Mouse (Mus musculus): ENCODE measurements around the gene Odf4. TPM values are rescaled to one million over a fixed set of nuclear protein-coding genes. Genes with fewer than 3 reads are reported as not detected.
"Not testable (repeated sequence)": the region's sequence is repeated elsewhere in the genome, so short reads cannot be mapped to it uniquely, and the experiment has no call there.

The Odf4 gene
- polyA plus RNA-seq, 1 experiment from 2014 or later: not detected

- WGBS: 57% methylated on average over 4 of the region's 4 CpGs
- H3K9ac ChIP-seq (ENCODE audit: low read length): peak overlapping the region; percentile 80
- peak overlapping the region; percentile 63 for H3K4me2 ChIP-seq (ENCODE audit: low read length)
- peaks cover 2% of the 10 kb centered on the region; the same call in 1 of the 2 replicates for H3K4me1 ChIP-seq (ENCODE audit: control insufficient read depth, insufficient read depth, low read length)
- H3K27me3 ChIP-seq (replicated peaks; ENCODE audit: control insufficient read depth, insufficient read depth, low read length): no peaks in the 10 kb centered on the region
- H3K36me3 ChIP-seq (ENCODE audit: control insufficient read depth, insufficient read depth, low read length): no peaks in the 10 kb centered on the region
- no peaks in the 10 kb centered on the region for H3K9me3 ChIP-seq (replicated peaks; ENCODE audit: control insufficient read depth, low read length)
- no peak overlapping the region for H3K27ac ChIP-seq (ENCODE audit: low read depth, low read length)
- ATAC-seq (no peak), DNase-seq (ENCODE audit: low spot score) (no peak)
- peak overlapping the region; percentile 43 for H3K4me3 ChIP-seq (ENCODE audit: low read depth, low read length)
Measured at GRCm38 (mm10) chr11:68940516-68940915, 13.6 kb upstream of the Odf4 start.

DNA sequence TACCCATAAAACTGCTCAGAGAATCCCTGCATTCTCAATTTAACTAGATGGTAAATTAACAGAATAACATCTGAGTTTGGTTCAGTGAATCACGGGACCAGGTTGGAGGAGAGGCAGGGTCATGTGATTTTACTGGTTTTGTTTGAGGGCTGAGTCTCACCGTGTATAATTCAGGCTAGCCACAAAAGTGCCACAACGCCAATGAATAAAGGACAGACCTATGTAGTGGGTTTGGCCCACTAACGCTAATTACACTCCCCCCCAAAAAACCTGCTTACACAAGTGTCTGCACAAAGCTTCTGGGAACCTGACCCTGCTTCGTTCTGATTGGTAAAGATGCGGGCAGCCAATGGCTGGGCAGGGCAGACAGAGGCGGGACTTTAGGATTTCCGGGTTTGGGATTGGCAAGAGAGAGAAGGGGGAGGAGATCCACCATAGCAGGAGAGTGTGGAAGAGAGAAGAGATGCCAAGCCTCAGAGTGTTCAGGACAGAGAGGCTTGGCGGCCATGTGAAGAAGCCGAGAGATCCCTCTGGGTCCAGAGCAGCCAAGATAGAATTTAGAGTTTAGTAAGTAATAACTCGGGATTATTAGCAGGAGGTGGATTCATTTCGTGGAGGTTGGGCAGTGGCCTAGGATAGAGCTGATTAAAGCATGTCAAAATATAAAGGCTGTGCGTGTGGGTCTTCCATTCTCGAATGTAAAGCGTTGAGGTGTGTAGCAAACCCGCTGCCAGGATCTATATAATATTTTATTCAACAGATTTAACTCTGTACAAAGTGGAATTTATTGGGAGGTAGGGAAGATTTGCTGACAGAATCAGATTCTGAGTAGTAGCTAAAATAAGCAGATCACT, 12.8 kb upstream of the Odf4 start:
- ATAC-seq: peak; percentile 100
- WGBS: under 1% methylated on average over 16 of the region's 16 CpGs

DNA sequence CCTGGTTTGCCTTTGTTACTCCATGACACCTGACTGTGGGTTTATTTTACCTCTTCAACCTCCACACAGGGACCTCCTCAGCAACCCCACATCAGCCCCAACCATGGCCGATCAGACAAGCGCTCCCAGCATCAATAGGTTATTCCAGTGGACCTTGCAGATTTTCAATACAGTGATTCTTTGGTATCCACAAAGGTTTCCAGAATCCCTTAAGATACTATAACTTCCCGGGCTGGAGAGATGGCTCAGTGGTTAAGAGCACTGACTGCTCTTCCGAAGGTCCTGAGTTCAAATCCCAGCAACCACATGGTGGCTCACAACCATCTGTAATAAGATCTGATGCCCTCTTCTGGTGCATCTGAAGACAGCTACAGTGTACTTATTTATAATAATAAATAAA, 10.1 kb upstream of the Odf4 start:
- H3K4me2 ChIP-seq (ENCODE audit: low read length); H3K9ac ChIP-seq (ENCODE audit: low read length); H3K9me3 ChIP-seq (replicated peaks; ENCODE audit: control insufficient read depth, low read length); H3K4me1 ChIP-seq (ENCODE audit: control insufficient read depth, insufficient read depth, low read length); H3K4me3 ChIP-seq (ENCODE audit: low read depth, low read length); ATAC-seq; H3K27ac ChIP-seq (ENCODE audit: low read depth, low read length); DNase-seq (ENCODE audit: low spot score); H3K36me3 ChIP-seq (ENCODE audit: control insufficient read depth, insufficient read depth, low read length); H3K27me3 ChIP-seq (replicated peaks; ENCODE audit: control insufficient read depth, insufficient read depth, low read length): not testable (repeated sequence)
- 86% methylated on average over 4 of the region's 4 CpGs for WGBS

More for the DNA sequence above, 12.8 kb upstream of the Odf4 start:
- Histone ChIP-seq H3K27ac (ENCODE audit: low read depth, low read length) (peak overlapping the region; percentile 78), H3K4me2 (ENCODE audit: low read length) (peak overlapping the region; percentile 63), H3K27me3 (replicated peaks; ENCODE audit: control insufficient read depth, insufficient read depth, low read length) (no peaks in the 10 kb centered on the region), H3K9ac (ENCODE audit: low read length) (peak overlapping the region; percentile 80), H3K36me3 (ENCODE audit: control insufficient read depth, insufficient read depth, low read length) (no peaks in the 10 kb centered on the region), H3K4me3 (ENCODE audit: low read depth, low read length) (peak overlapping the region; percentile 43), H3K9me3 (replicated peaks; ENCODE audit: control insufficient read depth, low read length) (no peaks in the 10 kb centered on the region), H3K4me1 (ENCODE audit: control insufficient read depth, insufficient read depth, low read length) (peaks cover 2% of the 10 kb centered on the region; the same call in 1 of the 2 replicates)
- peak; percentile 97 for DNase-seq (ENCODE audit: low spot score)

GRCm38 (mm10) chr11:68933885-68934507, 7.1 kb upstream of the Odf4 start:
- DNase-seq (ENCODE audit: low spot score) (peak; percentile 48), ATAC-seq (no peak)
- H3K4me2 ChIP-seq (ENCODE audit: low read length): no peak overlapping the region
- no peaks in the 10 kb centered on the region for H3K27me3 ChIP-seq (replicated peaks; ENCODE audit: control insufficient read depth, insufficient read depth, low read length)
- peak overlapping the region; percentile 41; the same call in 1 of the 2 replicates for H3K27ac ChIP-seq (ENCODE audit: low read depth, low read length)
- no peaks in the 10 kb centered on the region for H3K9me3 ChIP-seq (replicated peaks; ENCODE audit: control insufficient read depth, low read length)
- no peaks in the 10 kb centered on the region for H3K36me3 ChIP-seq (ENCODE audit: control insufficient read depth, insufficient read depth, low read length)
- 72% methylated on average over 5 of the region's 5 CpGs for WGBS
- H3K9ac ChIP-seq (ENCODE audit: low read length): no peak overlapping the region
- no peak overlapping the region for H3K4me3 ChIP-seq (ENCODE audit: low read depth, low read length)
- H3K4me1 ChIP-seq (ENCODE audit: control insufficient read depth, insufficient read depth, low read length): no peaks in the 10 kb centered on the region

- H3K4me3 ChIP-seq (ENCODE audit: low read depth, low read length): no peak overlapping the region
- H3K4me2 ChIP-seq (ENCODE audit: low read length): no peak overlapping the region
- no peak overlapping the region for H3K27ac ChIP-seq (ENCODE audit: low read depth, low read length)
- no peaks in the 10 kb centered on the region for H3K36me3 ChIP-seq (ENCODE audit: control insufficient read depth, insufficient read depth, low read length)
- 85% methylated on average over 6 of the region's 6 CpGs for WGBS
- no peak overlapping the region for H3K9ac ChIP-seq (ENCODE audit: low read length)
- no peak for DNase-seq (ENCODE audit: low spot score)
- no peaks in the 10 kb centered on the region for H3K4me1 ChIP-seq (ENCODE audit: control insufficient read depth, insufficient read depth, low read length)
- no peaks in the 10 kb centered on the region for H3K27me3 ChIP-seq (replicated peaks; ENCODE audit: control insufficient read depth, insufficient read depth, low read length)
- H3K9me3 ChIP-seq (replicated peaks; ENCODE audit: control insufficient read depth, low read length): no peaks in the 10 kb centered on the region
- no peak for ATAC-seq
Measured at GRCm38 (mm10) chr11:68929947-68930346, 3.1 kb upstream of the Odf4 start.

DNA sequence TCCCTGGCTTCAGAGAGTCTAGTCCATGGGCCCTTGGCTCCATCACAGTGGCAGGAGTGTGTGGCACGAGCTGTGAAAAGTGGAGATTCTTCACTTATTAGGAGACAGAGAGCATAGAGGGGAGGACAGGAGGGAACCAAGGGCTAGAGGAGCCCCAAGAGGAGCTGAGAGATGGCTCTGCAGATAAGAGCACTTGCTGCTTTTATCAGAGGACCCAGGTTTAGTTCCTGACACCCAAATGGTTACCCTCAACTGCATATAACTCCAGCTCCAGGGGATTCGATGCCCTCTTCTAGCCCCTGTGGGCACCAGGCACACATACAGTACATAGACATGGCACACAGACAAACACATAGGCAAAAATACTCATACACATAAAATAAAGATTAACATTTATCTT, 2.1 kb downstream of the Odf4 start:
- H3K36me3 ChIP-seq (ENCODE audit: control insufficient read depth, insufficient read depth, low read length): no peaks in the 10 kb centered on the region
- no peak overlapping the region for H3K4me3 ChIP-seq (ENCODE audit: low read depth, low read length)
- H3K9me3 ChIP-seq (replicated peaks; ENCODE audit: control insufficient read depth, low read length): no peaks in the 10 kb centered on the region
- ATAC-seq (no peak), DNase-seq (ENCODE audit: low spot score) (no peak)
- no peaks in the 10 kb centered on the region for H3K4me1 ChIP-seq (ENCODE audit: control insufficient read depth, insufficient read depth, low read length)
- 83% methylated on average over 2 of the region's 2 CpGs for WGBS
- no peak overlapping the region for H3K4me2 ChIP-seq (ENCODE audit: low read length)
- no peak overlapping the region for H3K9ac ChIP-seq (ENCODE audit: low read length)
- no peak overlapping the region for H3K27ac ChIP-seq (ENCODE audit: low read depth, low read length)
- no peaks in the 10 kb centered on the region for H3K27me3 ChIP-seq (replicated peaks; ENCODE audit: control insufficient read depth, insufficient read depth, low read length)

- Histone ChIP-seq H3K36me3 (ENCODE audit: control insufficient read depth, insufficient read depth, low read length) (no peaks in the 10 kb centered on the region), H3K4me3 (ENCODE audit: low read depth, low read length) (no peak overlapping the region), H3K27me3 (replicated peaks; ENCODE audit: control insufficient read depth, insufficient read depth, low read length) (no peaks in the 10 kb centered on the region), H3K9me3 (replicated peaks; ENCODE audit: control insufficient read depth, low read length) (no peaks in the 10 kb centered on the region), H3K4me2 (ENCODE audit: low read length) (no peak overlapping the region), H3K27ac (ENCODE audit: low read depth, low read length) (no peak overlapping the region), H3K4me1 (ENCODE audit: control insufficient read depth, insufficient read depth, low read length) (no peaks in the 10 kb centered on the region), H3K9ac (ENCODE audit: low read length) (no peak overlapping the region)
- no peak for ATAC-seq
- no peak for DNase-seq (ENCODE audit: low spot score)
- WGBS: 59% methylated on average over 3 of the region's 3 CpGs
Measured at GRCm38 (mm10) chr11:68923191-68923590, 3.7 kb downstream of the Odf4 start.

DNA sequence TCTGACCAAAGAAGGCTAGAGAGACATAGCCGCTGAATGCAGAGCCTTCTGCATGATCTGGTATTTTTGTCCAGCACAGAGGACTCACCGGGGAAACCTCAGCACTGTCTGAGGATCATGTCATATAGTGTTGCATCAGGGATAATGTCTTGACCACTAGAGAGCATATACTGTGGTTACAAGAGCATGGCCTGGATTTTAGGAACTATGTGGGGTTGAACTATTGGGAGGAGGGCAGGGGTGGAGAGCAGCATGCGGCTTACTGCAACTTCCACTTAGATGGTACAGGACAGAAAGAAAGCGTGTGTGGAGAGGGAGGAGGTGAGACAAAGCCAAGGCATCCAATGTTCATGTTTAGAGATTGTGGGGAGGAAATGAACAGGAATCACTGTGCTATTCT, 12.3 kb downstream of the Odf4 start:
- WGBS: 91% methylated on average over 4 of the region's 4 CpGs
- no peak overlapping the region for H3K27ac ChIP-seq (ENCODE audit: low read depth, low read length)
- no peak overlapping the region for H3K4me3 ChIP-seq (ENCODE audit: low read depth, low read length)
- no peak overlapping the region for H3K4me2 ChIP-seq (ENCODE audit: low read length)
- no peaks in the 10 kb centered on the region for H3K4me1 ChIP-seq (ENCODE audit: control insufficient read depth, insufficient read depth, low read length)
- no peak for ATAC-seq
- no peak overlapping the region for H3K9ac ChIP-seq (ENCODE audit: low read length)
- no peaks in the 10 kb centered on the region for H3K9me3 ChIP-seq (replicated peaks; ENCODE audit: control insufficient read depth, low read length)
- no peaks in the 10 kb centered on the region for H3K36me3 ChIP-seq (ENCODE audit: control insufficient read depth, insufficient read depth, low read length)
- DNase-seq (ENCODE audit: low spot score): no peak
- no peaks in the 10 kb centered on the region for H3K27me3 ChIP-seq (replicated peaks; ENCODE audit: control insufficient read depth, insufficient read depth, low read length)

Data from forebrain, embryonic 14.5 days (tissue).